Mouse (Mus musculus) G1E (cell line): Measurements from ENCODE around the gene Lrrc3c.

Source experiments
- CTCF ChIP-seq: IDR thresholded peaks from 2 replicates; pipeline ENCODE4 v1.5.1; 2012; ENCODE audit warnings: low read depth, low read length, inconsistent platforms, mixed read lengths
- POLR2AphosphoS5 ChIP-seq: IDR thresholded peaks from 2 replicates; pipeline ENCODE4 v1.6.1; 2012; ENCODE audit warnings: low read depth, low read length, inconsistent platforms; ENCODE audit not compliant: insufficient replicate concordance

DNA sequence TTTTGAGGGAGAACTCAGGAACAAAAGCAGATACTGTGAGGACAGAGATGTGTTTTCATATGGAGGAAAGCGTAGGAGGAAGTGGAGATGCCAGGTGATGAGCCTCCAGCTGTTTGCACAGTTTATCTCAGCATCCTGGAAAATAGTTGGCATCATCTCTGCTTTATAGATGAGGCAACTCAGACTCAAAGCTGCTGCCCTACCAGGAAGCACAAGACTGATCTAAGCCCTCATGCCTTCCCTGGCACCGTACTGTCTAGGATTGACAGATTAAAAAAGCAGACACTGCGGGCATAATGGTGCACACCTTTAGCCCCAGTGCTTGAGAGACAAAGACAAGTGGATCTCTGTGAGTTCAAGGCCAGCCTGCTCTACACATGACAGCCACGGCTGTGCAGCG is 32.6 kb downstream of the Lrrc3c start:
- TF ChIP-seq CTCF: no peak
- TF ChIP-seq POLR2AphosphoS5: no peak
